Mouse (Mus musculus): ENCODE data around the gene Rbfox1. TPM values are rescaled to one million over a fixed set of nuclear protein-coding genes. Genes with fewer than 3 reads are reported as not detected.

Rbfox1 gene
- total RNA-seq, 1 experiment from 2014 or later: not detected

- ATAC-seq (replicated peaks; ENCODE audit: low read depth, poor library complexity, severe bottlenecking): no peak
These were observed 1205.0 kb downstream of the Rbfox1 start for GRCm38 (mm10) chr16:7090205-7090604.

- no peak for ATAC-seq (replicated peaks; ENCODE audit: low read depth, poor library complexity, severe bottlenecking)
These were observed 1207.7 kb downstream of the Rbfox1 start for GRCm38 (mm10) chr16:7092811-7093210.

- no peak for ATAC-seq (replicated peaks; ENCODE audit: low read depth, poor library complexity, severe bottlenecking)
These were observed 1208.5 kb downstream of the Rbfox1 start for GRCm38 (mm10) chr16:7093686-7094085.

- ATAC-seq (replicated peaks; ENCODE audit: low read depth, poor library complexity, severe bottlenecking): no peak
These were observed 1209.1 kb downstream of the Rbfox1 start for GRCm38 (mm10) chr16:7094181-7094749.

- no peak for ATAC-seq (replicated peaks; ENCODE audit: low read depth, poor library complexity, severe bottlenecking)
These were observed 1211.9 kb downstream of the Rbfox1 start for GRCm38 (mm10) chr16:7097071-7097470.

- ATAC-seq (replicated peaks; ENCODE audit: low read depth, poor library complexity, severe bottlenecking): no peak
These were observed 1213.0 kb downstream of the Rbfox1 start for GRCm38 (mm10) chr16:7097951-7098710.

- ATAC-seq (replicated peaks; ENCODE audit: low read depth, poor library complexity, severe bottlenecking): no peak
These were observed 1214.5 kb downstream of the Rbfox1 start for GRCm38 (mm10) chr16:7099506-7100300.

GRCm38 (mm10) chr16:7102486-7102885 is 1217.3 kb downstream of the Rbfox1 start:
- no peak for ATAC-seq (replicated peaks; ENCODE audit: low read depth, poor library complexity, severe bottlenecking)

- no peak for ATAC-seq (replicated peaks; ENCODE audit: low read depth, poor library complexity, severe bottlenecking)
These were observed 1218.1 kb downstream of the Rbfox1 start for GRCm38 (mm10) chr16:7103301-7103700.

- ATAC-seq (replicated peaks; ENCODE audit: low read depth, poor library complexity, severe bottlenecking): no peak
These were observed 1221.4 kb downstream of the Rbfox1 start for GRCm38 (mm10) chr16:7106450-7107015.

GRCm38 (mm10) chr16:7115945-7116344 is 1230.8 kb downstream of the Rbfox1 start:
- no peak for ATAC-seq (replicated peaks; ENCODE audit: low read depth, poor library complexity, severe bottlenecking)

GRCm38 (mm10) chr16:7129591-7129990 is 1244.4 kb downstream of the Rbfox1 start:
- ATAC-seq (replicated peaks; ENCODE audit: low read depth, poor library complexity, severe bottlenecking): no peak

GRCm38 (mm10) chr16:7132434-7132833 is 1247.3 kb downstream of the Rbfox1 start:
- ATAC-seq (replicated peaks; ENCODE audit: low read depth, poor library complexity, severe bottlenecking): no peak

GRCm38 (mm10) chr16:7136971-7137370 is 1251.8 kb downstream of the Rbfox1 start:
- no peak for ATAC-seq (replicated peaks; ENCODE audit: low read depth, poor library complexity, severe bottlenecking)

- no peak for ATAC-seq (replicated peaks; ENCODE audit: low read depth, poor library complexity, severe bottlenecking)
These were observed 1254.3 kb downstream of the Rbfox1 start for GRCm38 (mm10) chr16:7139480-7139879.

GRCm38 (mm10) chr16:7140909-7141308 is 1255.8 kb downstream of the Rbfox1 start:
- no peak for ATAC-seq (replicated peaks; ENCODE audit: low read depth, poor library complexity, severe bottlenecking)

GRCm38 (mm10) chr16:7145505-7145904 is 1260.3 kb downstream of the Rbfox1 start:
- no peak for ATAC-seq (replicated peaks; ENCODE audit: low read depth, poor library complexity, severe bottlenecking)

GRCm38 (mm10) chr16:7146454-7146853 is 1261.3 kb downstream of the Rbfox1 start:
- ATAC-seq (replicated peaks; ENCODE audit: low read depth, poor library complexity, severe bottlenecking): no peak

GRCm38 (mm10) chr16:7147884-7148283 is 1262.7 kb downstream of the Rbfox1 start:
- no peak for ATAC-seq (replicated peaks; ENCODE audit: low read depth, poor library complexity, severe bottlenecking)

- ATAC-seq (replicated peaks; ENCODE audit: low read depth, poor library complexity, severe bottlenecking): peak; percentile 41; the same call in 1 of the 2 replicates
These were observed 1264.1 kb downstream of the Rbfox1 start for GRCm38 (mm10) chr16:7149106-7149899.
